Mouse (Mus musculus) lung, postnatal 0 days (tissue): Measurements from ENCODE around the gene Dhx35. TPM values are rescaled to one million over a fixed set of nuclear protein-coding genes. Genes with fewer than 3 reads are reported as not detected.

Source experiments
- ATAC-seq: fragments of 200-750 bp; cut with Nextera tagmentation; 2 replicates; pipeline ENCODE4 v1.8.0; 2017; ENCODE audit warnings: moderate library complexity
- DNase-seq: peaks from one replicate; pipeline ENCODE4 v3.0.0-alpha.2; 2016; ENCODE audit warnings: low spot score
- H3K27ac ChIP-seq: fragments of 300-500 bp; sonication (generic); 2 replicates; pipeline ENCODE4 v1.5.1; 2014; ENCODE audit warnings: antibody characterized with exemption, mild to moderate bottlenecking, low read length, mixed read lengths
- H3K27me3 ChIP-seq: fragments of 300-500 bp; sonication (generic); replicated peaks from 2 replicates; pipeline ENCODE4 v1.6.1; 2014; ENCODE audit warnings: low read length, mixed read lengths; ENCODE audit not compliant: insufficient read depth
- H3K36me3 ChIP-seq: fragments of 300-500 bp; sonication (generic); 2 replicates; pipeline ENCODE4 v1.6.1; 2014; ENCODE audit warnings: low read length, mixed read lengths; ENCODE audit not compliant: insufficient read depth
- H3K4me1 ChIP-seq: fragments of 300-500 bp; sonication (generic); 2 replicates; pipeline ENCODE4 v1.6.1; 2014; ENCODE audit warnings: antibody characterized with exemption, low read depth, low read length, mixed read lengths; ENCODE audit not compliant: insufficient read depth
- H3K4me2 ChIP-seq: fragments of 300-500 bp; sonication (generic); replicated peaks from 2 replicates; pipeline ENCODE4 v1.6.1; 2014; ENCODE audit warnings: low read depth, mild to moderate bottlenecking, low read length, moderate library complexity, mixed read lengths
- H3K4me3 ChIP-seq: fragments of 300-500 bp; sonication (generic); 2 replicates; pipeline ENCODE4 v1.5.1; 2014; ENCODE audit warnings: low read depth, low read length
- H3K9ac ChIP-seq: fragments of 300-500 bp; sonication (generic); replicated peaks from 2 replicates; pipeline ENCODE4 v1.6.1; 2014; ENCODE audit warnings: low read depth, mild to moderate bottlenecking
- H3K9me3 ChIP-seq: fragments of 300-500 bp; sonication (generic); 2 replicates; pipeline ENCODE4 v1.6.1; 2016; ENCODE audit warnings: low read length, mixed read lengths
- CTCF ChIP-seq: IDR thresholded peaks from 2 replicates; pipeline ENCODE4 v1.5.1; 2016; ENCODE audit warnings: antibody characterized with exemption, mild to moderate bottlenecking
- EP300 ChIP-seq: IDR thresholded peaks from 2 replicates; pipeline ENCODE4 v1.6.1; 2016; ENCODE audit warnings: antibody characterized with exemption, mild to moderate bottlenecking, control low read depth
- WGBS: fragments of 180-500 bp; shearing (Covaris S2); extraction: QIAGEN DNeasy Blood & Tissue Kit; methylation state at CpG from one replicate; pipeline ENCODE4 v1.1.7; 2014; 5-methylcytosine and 5-hydroxymethylcytosine counted together
- polyA plus RNA-seq: library from polyadenylated mRNA; unstranded; fragments of >200 nt; fragmentation: Nextera tagmentation; extraction: Ambion mirVana; gene quantifications from 2 replicates; pipeline ENCODE4 v1.2.1, GENCODE M21; 2015

The Dhx35 gene
- polyA plus RNA-seq, 1 experiment from 2014 or later, result 6.4 TPM

- 48% methylated on average over 11 of the region's 11 CpGs for WGBS
- no peak overlapping the region for H3K4me3 ChIP-seq
- DNase-seq (peak; percentile 88), ATAC-seq (peak; percentile 37; the same call in 1 of the 2 replicates)
- H3K9ac ChIP-seq, result no peak overlapping the region
- no peak overlapping the region for H3K27ac ChIP-seq
- no peaks in the 10 kb centered on the region for H3K36me3 ChIP-seq
- no peak overlapping the region for H3K4me2 ChIP-seq
- TF ChIP-seq CTCF, result peak; percentile 99
- TF ChIP-seq EP300, result no peak
- no peaks in the 10 kb centered on the region for H3K4me1 ChIP-seq
- H3K9me3 ChIP-seq, result no peaks in the 10 kb centered on the region
- H3K27me3 ChIP-seq, result no peaks in the 10 kb centered on the region
These were observed 68.9 kb downstream of the Dhx35 start for GRCm38 (mm10) chr2:158863341-158864125.

- no peak for DNase-seq
- Histone ChIP-seq H3K4me3 (no peak overlapping the region), H3K27ac (no peak overlapping the region), H3K9ac (no peak overlapping the region), H3K27me3 (no peaks in the 10 kb centered on the region), H3K9me3 (no peaks in the 10 kb centered on the region), H3K36me3 (no peaks in the 10 kb centered on the region), H3K4me2 (no peak overlapping the region), H3K4me1 (no peaks in the 10 kb centered on the region)
- ATAC-seq, result no peak
- TF ChIP-seq CTCF (no peak), EP300 (no peak)
- 69% methylated on average over 4 of the region's 4 CpGs for WGBS
These were observed 69.5 kb downstream of the Dhx35 start for GRCm38 (mm10) chr2:158864126-158864458.

GRCm38 (mm10) chr2:158865358-158865757 lies 70.8 kb downstream of the Dhx35 start:
- Histone ChIP-seq H3K36me3 (no peaks in the 10 kb centered on the region), H3K27me3 (no peaks in the 10 kb centered on the region), H3K27ac (no peak overlapping the region), H3K4me1 (no peaks in the 10 kb centered on the region), H3K9me3 (no peaks in the 10 kb centered on the region), H3K4me2 (no peak overlapping the region), H3K4me3 (no peak overlapping the region), H3K9ac (no peak overlapping the region)
- 27% methylated on average over 10 of the region's 10 CpGs for WGBS
- no peak for TF ChIP-seq EP300
- TF ChIP-seq CTCF, result peak; percentile 96
- ATAC-seq (peak; percentile 24; the same call in 1 of the 2 replicates), DNase-seq (peak; percentile 41)

GRCm38 (mm10) chr2:158886571-158886970 lies 92.0 kb downstream of the Dhx35 start:
- Histone ChIP-seq H3K9me3 (no peaks in the 10 kb centered on the region), H3K9ac (no peak overlapping the region), H3K4me2 (no peak overlapping the region), H3K4me3 (no peak overlapping the region), H3K27ac (no peak overlapping the region), H3K36me3 (no peaks in the 10 kb centered on the region), H3K4me1 (no peaks in the 10 kb centered on the region), H3K27me3 (no peaks in the 10 kb centered on the region)
- no peak for DNase-seq
- no peak for ATAC-seq
- peak; percentile 63 for TF ChIP-seq CTCF
- TF ChIP-seq EP300, result no peak
- WGBS, result 56% methylated on average over 6 of the region's 6 CpGs

- no peak overlapping the region for H3K4me3 ChIP-seq
- TF ChIP-seq CTCF (no peak), EP300 (no peak)
- no peaks in the 10 kb centered on the region for H3K27me3 ChIP-seq
- 82% methylated on average over 5 of the region's 5 CpGs for WGBS
- H3K9ac ChIP-seq, result no peak overlapping the region
- no peaks in the 10 kb centered on the region for H3K36me3 ChIP-seq
- H3K4me2 ChIP-seq, result no peak overlapping the region
- DNase-seq, result no peak
- no peaks in the 10 kb centered on the region for H3K4me1 ChIP-seq
- no peak overlapping the region for H3K27ac ChIP-seq
- no peaks in the 10 kb centered on the region for H3K9me3 ChIP-seq
- ATAC-seq, result no peak
These were observed 93.9 kb downstream of the Dhx35 start for GRCm38 (mm10) chr2:158888531-158888930.

- no peaks in the 10 kb centered on the region for H3K27me3 ChIP-seq
- no peaks in the 10 kb centered on the region for H3K9me3 ChIP-seq
- no peak for DNase-seq
- H3K36me3 ChIP-seq, result no peaks in the 10 kb centered on the region
- WGBS, result 44% methylated on average over 11 of the region's 11 CpGs
- H3K4me2 ChIP-seq, result no peak overlapping the region
- no peak overlapping the region for H3K4me3 ChIP-seq
- peak; percentile 61 for ATAC-seq
- no peaks in the 10 kb centered on the region for H3K4me1 ChIP-seq
- no peak overlapping the region for H3K27ac ChIP-seq
- TF ChIP-seq EP300 (no peak), CTCF (no peak)
- no peak overlapping the region for H3K9ac ChIP-seq
These were observed 94.6 kb downstream of the Dhx35 start for GRCm38 (mm10) chr2:158889201-158889600.
